Mouse (Mus musculus) spleen, postnatal 4 days (tissue): ENCODE results near the gene Eps8.
"Not testable (repeated sequence)": the region's sequence is repeated elsewhere in the genome, so short reads cannot be mapped to it uniquely, and the experiment has no call there.

ENCODE experiments used
- DNase-seq, 2 experiments: peaks; one replicate each; pipeline ENCODE4 v3.0.0; 2022; ENCODE audit warnings: low spot score in 2 of 2

The Eps8 gene

DNA sequence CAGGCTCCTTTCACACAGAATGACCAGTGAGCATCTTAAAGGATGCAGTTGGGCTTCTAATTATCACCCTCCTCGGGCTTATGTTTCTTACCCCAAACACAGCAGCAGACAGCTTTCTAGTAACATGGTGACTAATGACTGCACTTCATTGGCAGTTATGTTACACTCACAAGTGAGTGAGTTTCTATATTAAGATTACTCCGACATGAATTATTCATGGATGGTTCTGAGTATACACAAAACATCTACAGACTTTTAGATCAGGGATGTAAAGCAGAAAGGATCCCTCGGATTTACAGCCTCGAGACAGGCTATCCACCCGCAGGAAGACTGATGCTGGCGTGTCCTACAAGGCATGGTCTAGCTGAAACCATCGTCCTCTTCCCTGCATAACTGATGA is 171.8 kb downstream of the Eps8 start:
- DNase-seq: no peak

DNA sequence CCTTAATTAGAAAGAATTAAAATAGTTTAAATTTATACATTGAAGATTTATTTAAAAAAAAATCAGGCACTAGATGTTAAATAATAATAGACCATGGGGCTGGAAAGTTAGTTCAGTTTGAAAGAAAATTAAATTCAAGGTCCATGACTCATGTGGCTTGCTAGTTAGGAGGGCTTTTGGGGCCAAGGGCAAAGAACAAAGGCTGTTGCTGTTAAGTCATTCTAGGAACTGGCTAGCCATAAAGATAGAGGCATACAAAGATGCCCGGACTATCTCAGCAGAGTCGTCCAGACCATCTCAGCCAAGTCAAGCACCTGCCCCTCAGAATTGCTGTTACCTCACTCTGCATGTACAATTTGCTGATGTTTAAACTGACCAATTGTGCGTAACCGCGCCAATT is 179.0 kb downstream of the Eps8 start:
- DNase-seq: not testable (repeated sequence)

DNA sequence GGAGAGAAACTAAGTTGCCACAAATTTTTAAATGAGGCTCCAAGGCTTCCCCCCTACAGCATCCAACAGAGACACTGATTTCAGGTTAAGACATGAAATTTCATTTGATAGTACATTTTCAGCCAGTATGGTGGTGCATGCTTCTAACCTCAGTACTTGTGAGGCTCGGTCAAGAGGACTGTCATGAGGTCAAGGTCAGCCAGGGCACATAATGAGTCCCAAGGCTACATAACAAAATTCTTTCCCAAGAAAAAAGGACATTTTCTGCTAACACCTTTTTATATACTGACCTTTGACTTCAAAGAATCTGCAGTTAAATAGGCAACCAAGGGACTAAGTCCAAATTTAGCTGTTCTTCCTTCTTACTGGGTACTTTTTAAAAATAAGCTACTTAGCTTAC is 181.2 kb downstream of the Eps8 start:
- no peak for DNase-seq

DNA sequence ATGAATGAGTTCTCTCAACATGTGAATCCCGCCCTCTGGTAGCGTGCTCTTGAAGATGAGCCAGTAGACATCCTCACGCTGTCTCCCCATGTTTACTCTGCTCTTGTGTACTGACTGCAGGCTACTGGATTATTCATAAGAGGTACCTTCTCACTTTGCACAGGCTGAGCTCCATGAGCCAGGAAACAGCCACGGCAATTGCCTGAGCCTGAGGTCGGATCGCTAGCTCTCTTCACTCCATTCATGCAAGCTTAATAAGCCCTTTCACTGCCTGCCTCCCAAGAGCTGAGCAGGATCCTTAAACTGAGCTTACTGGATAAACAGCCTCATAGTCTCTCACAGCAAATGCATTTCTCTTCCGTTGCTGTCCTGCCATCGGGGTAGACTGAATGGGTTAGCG is 182.5 kb downstream of the Eps8 start:
- no peak for DNase-seq

DNA sequence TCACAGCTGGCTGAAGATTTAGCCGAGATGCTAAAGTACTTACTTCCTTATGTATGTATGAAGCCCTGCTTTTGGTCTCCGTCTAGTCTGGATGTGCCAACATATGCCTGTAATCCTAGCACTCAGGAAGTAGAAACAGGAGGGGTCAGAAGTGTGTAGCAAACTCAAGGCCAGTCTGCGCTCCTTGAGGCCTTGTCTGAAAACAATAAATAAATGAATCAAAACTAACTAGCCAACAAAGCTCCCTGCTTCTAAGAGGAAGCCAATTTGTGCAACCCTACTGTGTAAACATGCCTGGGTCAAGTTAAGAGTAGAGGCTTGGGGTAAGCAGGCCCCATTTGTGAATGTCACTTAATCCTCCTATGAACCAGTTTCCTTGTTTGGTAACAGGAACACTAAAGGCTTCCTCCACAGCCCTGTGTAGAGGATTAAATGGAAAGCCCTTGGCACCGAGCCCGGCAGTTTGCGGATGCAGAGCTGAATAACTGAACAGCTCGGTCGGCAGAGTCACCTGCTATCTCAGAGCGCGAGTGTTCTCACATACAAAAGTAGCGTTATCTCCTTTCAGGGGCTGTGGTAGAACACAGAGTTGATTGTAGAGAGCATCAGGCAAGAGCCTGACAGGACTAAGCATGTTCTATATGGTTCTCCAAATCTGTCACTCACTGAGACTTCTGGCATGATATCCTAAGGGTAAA is 183.6 kb downstream of the Eps8 start:
- DNase-seq: peak; percentile 50 to 70

DNA sequence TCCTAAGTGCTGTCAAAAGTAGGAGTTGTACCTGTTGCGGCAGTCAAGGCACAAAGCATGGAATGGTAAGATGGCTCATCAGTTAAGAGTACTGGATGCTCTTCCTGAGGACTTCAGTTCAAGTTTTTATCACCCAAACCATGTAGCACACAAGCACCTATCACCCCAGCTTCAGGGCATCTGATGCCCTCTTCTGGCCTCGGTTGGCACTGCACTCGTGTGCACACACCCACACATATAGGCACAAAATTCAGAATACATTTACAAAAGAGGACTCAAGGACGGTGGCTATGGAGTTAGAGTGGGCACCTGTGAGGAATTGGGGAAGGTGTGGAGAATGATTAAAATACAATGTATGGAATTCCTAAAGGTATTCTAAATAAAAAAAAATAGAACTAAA is 185.1 kb downstream of the Eps8 start:
- no peak for DNase-seq

DNA sequence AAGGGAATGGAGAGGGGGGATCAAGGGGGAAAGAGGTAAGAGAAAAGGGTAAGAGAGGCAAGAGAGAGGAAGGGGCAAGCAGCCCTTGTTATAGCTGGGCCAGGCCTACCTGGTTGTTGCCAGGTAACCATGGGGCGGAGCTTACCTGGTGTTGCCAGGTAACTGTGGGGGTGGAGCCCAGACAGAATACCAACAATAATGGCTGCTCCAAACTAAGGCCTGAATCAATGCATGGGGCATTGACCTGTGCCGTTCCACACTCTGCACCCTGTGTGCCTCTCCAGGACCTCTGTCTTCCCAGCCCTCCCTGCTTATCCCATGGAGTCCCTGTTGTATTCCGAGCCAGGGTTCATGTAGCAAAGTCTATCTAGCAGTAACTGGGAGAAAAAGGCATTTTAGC is 187.0 kb downstream of the Eps8 start:
- no peak for DNase-seq

DNA sequence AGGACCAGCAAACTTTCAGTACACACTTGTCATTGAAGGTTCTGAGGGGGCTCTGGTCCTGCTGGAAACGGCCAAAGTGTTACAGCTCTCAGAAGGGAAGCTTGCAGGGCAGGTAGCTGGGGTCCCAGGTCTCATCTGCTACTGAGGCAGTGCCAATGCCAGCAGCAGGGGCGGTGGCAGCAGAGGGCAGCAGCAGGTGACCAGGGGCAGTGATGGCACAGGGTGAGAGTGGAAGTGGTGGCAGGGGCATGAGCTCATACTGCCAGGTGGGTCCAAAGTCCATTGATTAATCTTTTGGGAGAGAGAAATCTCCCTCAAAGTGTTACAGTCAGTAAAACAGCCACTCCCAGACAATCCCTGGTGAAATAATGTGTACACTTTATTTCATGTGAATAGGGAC is 188.4 kb downstream of the Eps8 start:
- no peak for DNase-seq

DNA sequence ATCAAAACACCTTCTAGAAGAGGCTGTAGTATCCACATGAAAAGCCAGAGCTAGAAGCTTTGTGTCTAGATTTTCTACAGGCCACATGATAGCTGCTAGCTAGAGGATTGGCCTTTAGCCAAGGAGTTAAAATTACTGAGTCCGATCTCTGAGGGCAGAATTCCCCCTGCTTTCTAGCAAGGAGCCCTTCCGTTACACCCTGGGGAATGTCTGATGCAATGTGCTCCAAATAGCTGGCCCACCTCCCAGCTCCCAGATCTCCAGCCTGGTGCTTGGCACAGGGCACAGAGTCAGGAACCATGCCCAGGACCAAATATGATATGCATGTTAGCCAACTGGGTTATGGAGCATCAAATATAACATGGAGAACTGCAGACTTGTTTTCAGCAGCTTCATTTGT is 189.4 kb downstream of the Eps8 start:
- DNase-seq: no peak

DNA sequence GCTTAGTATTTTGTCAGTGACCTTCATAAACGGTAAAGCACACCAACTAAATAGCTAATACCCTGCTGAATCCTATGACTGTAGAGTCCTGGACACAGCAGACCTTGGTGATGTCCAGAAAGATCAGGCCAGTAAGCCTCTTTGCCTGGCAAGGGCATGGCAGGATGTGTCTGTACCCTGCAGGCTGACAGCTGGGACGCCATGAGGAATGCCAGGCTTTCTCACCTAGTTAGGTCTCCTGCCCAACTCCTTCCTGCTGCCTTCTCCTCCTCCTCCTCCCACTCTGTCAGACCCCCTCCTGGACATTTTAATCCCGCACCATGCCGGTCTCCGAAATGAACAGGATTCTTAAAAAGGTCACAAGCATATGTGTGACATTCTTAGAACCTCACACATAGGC is 190.9 kb downstream of the Eps8 start:
- no peak for DNase-seq

DNA sequence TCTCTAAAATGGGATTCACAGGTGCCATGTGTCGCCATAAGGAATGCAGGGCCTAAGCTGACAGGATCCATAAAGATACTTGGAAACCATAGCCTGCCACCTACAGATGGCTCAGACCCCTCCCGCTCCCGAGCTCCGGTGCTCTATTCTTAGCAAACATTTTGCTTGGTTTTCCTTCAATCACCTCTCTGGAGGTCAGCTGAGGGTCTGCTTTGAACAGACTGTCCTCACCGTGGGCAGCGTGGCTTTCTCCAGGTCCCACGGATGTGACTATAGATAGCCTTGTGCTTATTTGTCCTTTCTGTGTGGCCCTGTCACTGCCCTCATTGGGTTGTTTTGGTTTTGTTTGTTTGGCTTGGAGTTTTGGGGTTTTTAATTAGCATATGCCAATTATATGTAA is 196.5 kb downstream of the Eps8 start:
- DNase-seq: no peak

DNA sequence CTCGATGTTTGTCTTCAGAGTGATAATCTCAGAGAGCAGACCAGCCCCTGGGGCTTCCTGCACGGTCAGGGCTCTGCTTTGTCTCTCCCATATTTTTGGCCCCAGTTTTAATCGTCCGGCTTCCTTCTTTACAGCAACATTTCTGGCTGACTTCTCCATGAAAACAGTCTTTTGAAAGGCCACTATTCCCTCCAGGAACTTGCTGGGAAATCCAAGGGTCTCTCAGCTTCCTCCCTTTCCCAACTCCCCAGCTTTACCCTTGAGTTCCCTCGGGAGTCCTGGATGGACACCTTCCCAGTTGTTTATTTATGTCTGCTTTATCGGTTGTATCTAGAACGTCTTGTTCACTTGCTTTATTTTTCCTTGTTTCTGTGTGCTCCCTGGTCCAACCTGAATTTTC is 197.5 kb downstream of the Eps8 start:
- DNase-seq: no peak

DNA sequence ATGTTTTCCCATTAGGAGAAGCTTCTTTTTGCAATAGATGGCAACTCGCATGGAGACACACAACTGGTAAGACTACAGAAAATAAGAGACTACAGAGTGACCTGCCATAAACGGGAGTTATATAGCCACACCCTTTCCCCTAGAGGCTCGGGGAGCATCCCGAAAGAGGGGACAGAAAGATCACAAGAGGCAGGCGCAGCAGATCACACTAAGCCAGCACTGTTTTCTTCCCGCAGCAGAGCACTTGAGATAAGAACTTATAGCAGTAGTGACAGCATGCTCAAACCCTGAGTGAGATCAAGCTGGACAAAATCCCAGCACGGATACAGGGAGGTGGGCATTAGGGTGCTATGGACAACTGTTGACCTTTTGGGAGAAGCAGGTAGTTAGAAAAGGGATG is 198.6 kb downstream of the Eps8 start:
- no peak for DNase-seq

DNA sequence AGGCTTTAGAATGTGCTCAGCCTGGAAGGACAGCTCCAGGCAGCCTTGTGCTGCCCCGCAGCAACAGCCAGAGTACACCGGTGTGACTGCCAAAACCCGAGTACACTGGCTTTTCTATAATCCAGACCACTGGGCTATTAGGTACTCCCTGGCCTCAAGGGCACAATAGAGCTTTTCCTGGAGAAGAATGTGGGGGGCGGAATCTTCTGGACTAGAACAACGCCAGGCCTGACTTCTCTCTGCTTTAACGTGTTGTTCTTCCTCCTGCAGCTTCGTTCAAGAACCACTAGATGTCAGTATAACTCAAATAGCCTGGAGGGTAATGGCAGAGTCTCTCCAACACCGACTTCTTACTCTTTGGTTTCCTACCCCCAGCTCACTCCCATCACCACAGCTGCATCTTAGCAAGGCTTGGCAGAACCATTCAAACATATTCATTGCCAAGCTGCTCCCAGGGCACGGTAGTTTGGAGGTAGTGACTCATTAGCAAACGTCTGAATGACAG is 199.1 kb downstream of the Eps8 start:
- DNase-seq: no peak

DNA sequence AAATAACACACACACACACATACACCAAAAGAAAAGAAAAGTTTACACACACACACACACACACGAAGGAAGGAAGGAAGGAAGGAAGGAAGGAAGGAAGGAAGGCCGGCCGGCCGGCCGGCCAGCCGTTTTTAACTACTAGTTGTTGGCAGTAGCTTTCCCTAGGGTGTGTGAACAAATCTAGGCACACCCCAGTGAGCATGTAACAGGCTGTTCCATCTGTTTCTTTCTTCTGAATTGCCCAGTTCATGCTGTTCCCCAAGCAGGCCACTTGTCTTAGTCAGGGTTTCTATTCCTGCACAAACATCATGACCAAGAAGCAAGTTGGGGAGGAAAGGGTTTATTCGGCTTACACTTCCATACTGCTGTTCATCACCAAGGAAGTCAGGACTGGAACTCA is 208.6 kb downstream of the Eps8 start:
- not testable (repeated sequence) for DNase-seq

DNA sequence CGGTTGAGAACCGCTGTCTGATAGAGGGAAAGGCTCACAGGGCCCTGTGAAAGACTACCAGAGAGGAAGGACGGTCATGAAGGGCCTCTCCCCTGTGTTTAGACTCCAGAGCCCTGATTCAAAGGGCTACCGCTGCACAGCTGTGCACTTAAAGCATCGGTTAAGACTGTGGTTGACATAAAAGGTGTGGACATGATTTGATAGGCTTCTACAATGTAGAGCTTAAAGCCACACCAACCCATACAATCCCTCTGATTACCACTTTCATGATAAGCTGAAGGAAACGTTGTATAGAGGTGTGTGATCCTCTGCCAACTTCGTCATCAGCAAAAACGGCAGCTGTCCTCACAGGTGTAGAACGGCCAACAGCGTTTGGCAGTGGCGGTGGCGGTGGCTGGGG is 211.6 kb downstream of the Eps8 start:
- DNase-seq: no peak

DNA sequence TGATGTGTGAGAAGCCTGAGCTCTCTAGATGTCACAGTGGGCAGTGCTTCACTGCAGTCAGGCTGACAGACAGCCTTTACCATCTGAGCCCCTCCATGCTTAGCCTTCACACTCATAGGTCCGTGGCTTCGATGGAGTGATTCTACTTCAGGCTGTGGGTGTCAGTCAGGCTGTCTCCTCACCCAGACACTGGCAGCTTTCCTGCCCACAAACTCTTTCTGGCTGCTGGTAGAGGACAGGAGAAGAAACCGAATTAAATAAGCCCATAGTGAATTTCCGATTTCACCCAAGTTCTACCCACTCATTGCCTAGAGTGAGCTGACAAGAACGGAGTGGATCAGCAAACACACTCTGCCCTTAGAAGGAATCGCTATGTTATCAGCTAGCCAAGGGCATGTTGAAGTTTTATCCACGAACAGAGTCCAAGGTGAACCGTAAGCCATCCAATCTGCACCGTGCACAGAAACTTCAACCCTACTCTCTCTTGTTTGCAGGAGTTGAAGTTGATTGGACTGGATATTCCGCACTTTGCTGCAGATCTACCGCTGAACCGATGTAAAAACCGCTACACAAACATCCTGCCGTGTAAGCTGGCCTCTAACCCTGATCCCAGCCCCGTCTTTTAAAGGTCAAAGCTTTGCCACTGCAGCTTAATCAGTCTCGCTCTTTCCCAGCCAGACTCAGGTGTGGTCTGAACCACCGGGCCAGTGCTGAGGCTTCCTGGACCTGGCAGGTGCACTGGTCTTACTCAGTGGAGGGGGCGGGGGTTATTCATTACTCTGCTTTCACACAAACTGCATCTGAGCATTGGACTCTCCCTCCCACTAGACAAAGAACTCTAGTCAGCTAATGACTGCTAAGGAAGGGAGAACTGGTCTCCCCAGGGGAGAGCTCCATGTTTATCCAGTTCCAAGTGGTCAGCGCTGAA is 213.9 kb downstream of the Eps8 start:
- DNase-seq: no peak

DNA sequence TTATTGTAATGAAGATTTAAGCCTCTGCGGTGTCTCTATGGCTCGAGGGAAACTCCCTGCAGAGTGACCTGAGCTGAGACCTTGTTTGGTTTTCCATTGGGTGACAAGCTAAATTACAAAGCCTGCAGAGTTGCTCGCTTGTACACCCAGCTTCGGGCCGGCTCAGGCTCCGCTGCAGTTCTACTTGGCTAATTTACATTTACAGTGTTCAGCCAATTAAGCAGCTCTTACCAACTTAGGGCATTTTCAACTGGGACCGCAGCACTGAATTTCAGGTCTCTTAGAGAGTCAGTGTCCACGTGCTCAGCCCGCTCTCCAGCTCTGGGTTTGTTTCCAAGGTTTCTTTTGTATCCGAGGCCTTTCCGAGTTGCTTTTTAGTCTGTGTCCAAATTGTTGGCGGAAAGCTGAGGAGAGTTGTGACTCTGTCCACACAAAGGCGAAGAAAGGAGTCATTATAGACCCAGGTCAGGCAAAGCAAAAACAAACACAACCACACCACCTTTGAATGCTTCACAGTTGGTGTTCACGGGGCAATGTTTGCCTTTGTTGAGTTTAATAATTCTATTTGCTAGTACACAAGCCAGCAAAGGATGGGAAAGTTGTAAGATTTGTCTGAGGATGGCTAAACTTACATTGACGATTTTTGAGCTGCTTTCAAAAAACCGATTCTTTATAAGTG is 216.6 kb downstream of the Eps8 start:
- no peak for DNase-seq

DNA sequence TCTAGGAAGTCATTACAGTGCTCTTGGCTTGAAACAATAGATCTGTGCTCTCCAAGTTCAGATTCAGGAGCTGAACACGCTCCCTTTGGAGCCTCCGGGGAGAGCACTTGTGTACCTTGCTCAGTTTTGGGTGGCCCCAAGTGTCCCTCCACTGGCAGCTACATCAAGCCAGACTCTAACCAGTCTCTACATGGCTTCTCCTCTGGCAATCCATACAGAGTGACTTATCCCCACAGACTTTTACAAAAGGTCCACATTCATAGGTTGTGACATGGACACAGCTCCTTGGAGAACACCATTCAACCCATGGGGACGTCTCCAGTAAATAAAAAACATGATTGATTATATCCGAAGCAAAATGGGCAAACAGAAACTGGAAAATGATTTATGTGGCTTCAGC is 217.2 kb downstream of the Eps8 start:
- no peak for DNase-seq

DNA sequence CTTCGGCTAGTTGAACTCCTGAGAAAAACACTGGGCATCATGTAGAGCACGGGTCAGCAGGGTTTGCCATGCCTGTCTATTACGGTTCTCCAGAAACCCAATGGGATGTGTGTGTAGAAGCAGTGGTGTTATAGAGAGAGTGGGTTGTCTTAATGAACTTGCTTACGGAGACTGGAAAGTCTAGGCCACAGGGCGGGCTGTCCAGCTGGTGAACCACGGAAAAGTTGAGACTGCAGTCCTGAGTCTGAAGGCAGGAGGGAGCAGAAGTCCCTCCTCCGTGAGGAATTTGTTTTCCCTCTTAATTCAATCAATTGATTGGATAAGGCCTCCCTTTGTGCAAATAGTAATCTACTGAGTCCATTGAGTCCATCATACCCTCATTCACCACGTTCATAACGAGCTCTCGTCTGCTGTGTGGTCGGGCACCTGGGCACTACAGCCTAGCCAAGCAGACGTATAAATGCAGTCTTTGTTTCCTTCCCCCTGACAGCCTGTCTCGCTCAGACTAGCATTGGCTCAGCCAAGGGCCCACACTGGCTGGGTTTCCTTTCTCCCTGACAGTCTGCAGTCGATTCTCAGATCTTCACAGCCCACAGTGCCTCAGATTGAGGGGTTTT is 221.0 kb downstream of the Eps8 start:
- no peak for DNase-seq
